Mouse (Mus musculus): ENCODE measurements around the gene Prpf3. TPM values are rescaled to one million over a fixed set of nuclear protein-coding genes. Genes with fewer than 3 reads are reported as not detected.

The Prpf3 gene
- total and polyA plus RNA-seq, 3 experiments = 126 to 277 (median 199) TPM

DNA sequence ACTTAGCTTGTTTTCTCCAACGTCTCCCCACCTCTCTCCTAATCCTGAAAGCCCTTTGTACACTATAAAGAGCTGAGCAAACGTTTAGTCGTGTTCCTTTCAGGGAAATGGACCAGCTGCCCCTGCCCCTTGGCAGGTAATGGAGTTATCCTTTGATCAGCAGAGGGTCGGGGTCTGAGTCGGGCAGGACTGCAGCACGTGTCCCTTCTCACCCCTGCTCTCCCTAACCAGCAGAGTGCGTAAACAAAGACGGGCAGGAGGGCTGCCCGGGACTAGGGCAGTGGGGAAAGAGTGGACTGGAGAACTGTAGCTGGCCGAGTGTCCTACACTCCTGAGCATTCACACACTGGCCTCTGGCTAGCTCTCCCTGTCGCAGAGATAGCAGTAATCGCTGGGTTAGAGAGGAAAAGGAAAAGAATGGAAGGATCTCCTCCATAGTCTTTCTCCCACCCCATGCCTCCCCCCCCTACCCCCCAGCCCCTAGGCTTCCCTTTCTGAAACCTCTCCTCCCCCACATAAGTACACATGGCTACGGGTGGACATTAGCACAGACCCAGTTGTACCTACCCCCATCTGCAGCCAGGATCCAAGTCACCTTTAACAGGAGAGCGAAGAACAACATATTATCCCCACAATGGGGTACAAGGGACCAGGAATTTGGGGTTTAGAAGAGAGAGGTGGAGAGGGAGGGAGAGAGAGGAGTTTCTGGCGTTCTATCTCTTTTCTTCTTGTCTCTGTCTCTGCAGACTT is 48.2 kb upstream of the Prpf3 start:
- TF ChIP-seq RAD21 (IDR thresholded peaks at IDR 0.05; ENCODE audit: low read depth, low read length) (no peak), E2F4 (IDR thresholded peaks at IDR 0.05; ENCODE audit: borderline replicate concordance, low read depth, low read length) (no peak)
- Histone ChIP-seq H3K36me3 (ENCODE audit: control insufficient read depth in 1 of 2, insufficient read depth in 2 of 2, low read length in 2 of 2) (peaks cover 0 to 4% of the 10 kb centered on the region in 2 experiments; a peak in 1 of 4 replicates), H3K79me2 (ENCODE audit: control insufficient read depth, insufficient read depth, low read length, poor library complexity) (no peaks in the 10 kb centered on the region), H3K9me3 (replicated peaks; ENCODE audit: insufficient read depth, low read length) (no peaks in the 10 kb centered on the region), H3K27me3 (ENCODE audit: control insufficient read depth in 1 of 2, insufficient read depth in 2 of 2, low read length in 2 of 2) (peaks cover 6 to 19% of the 10 kb centered on the region in 2 experiments; a peak in 3 of 4 replicates), H3K9ac (ENCODE audit: control insufficient read depth, low read depth, low read length, poor library complexity, severe bottlenecking) (no peak overlapping the region), H3K27ac (ENCODE audit: control insufficient read depth, low read depth, low read length) (no peak overlapping the region), H3K4me1 (ENCODE audit: control insufficient read depth in 1 of 2, insufficient read depth in 2 of 2, low read length in 2 of 2) (peaks cover 0 to 5% of the 10 kb centered on the region in 2 experiments; a peak in 2 of 4 replicates), H3K4me3 (ENCODE audit: control insufficient read depth in 1 of 2, insufficient read depth in 1 of 2, low read depth in 2 of 2, low read length in 2 of 2) (no peak overlapping the region)
- DNase-seq (ENCODE audit: low read depth, low spot score) = no peak

DNA sequence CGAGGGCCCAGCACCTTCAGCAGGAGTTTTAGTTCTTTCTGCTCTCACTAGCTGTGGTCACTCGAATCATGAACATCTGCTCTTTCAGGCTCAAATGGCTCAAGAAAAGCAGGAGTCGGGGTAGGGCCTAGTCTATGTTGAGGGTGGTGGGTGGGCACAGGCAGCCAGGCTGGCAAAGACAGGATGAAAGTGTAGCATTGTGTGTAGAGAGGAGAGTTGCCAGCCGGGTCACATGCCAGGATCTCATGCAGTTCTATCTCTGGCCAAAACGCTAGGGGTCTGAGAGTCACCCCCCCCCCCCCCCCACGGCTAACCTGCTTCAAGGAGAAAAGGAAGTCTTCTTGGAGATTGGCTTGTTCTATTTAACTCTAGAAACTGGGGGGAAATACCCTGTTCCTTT is 47.0 kb upstream of the Prpf3 start:
- Histone ChIP-seq H3K9ac (ENCODE audit: control insufficient read depth, low read depth, low read length, poor library complexity, severe bottlenecking) (no peak overlapping the region), H3K4me3 (ENCODE audit: control insufficient read depth in 1 of 2, insufficient read depth in 1 of 2, low read depth in 2 of 2, low read length in 2 of 2) (no peak overlapping the region), H3K79me2 (ENCODE audit: control insufficient read depth, insufficient read depth, low read length, poor library complexity) (no peaks in the 10 kb centered on the region), H3K27me3 (ENCODE audit: control insufficient read depth in 1 of 2, insufficient read depth in 2 of 2, low read length in 2 of 2) (peaks cover 6 to 19% of the 10 kb centered on the region in 2 experiments; a peak in 3 of 4 replicates), H3K27ac (ENCODE audit: control insufficient read depth, low read depth, low read length) (no peak overlapping the region), H3K4me1 (ENCODE audit: control insufficient read depth in 1 of 2, insufficient read depth in 2 of 2, low read length in 2 of 2) (peaks cover 0 to 5% of the 10 kb centered on the region in 2 experiments; a peak in 2 of 4 replicates), H3K9me3 (replicated peaks; ENCODE audit: insufficient read depth, low read length) (no peaks in the 10 kb centered on the region), H3K36me3 (ENCODE audit: control insufficient read depth in 1 of 2, insufficient read depth in 2 of 2, low read length in 2 of 2) (peaks cover 0 to 4% of the 10 kb centered on the region in 2 experiments; a peak in 1 of 4 replicates)
- no peak for DNase-seq (ENCODE audit: low read depth, low spot score)
- TF ChIP-seq GABPA (IDR thresholded peaks at IDR 0.05; ENCODE audit: low read depth, low read length) (no peak), POLR2AphosphoS2 (IDR thresholded peaks at IDR 0.05; ENCODE audit: low read length) (no peak), JUND (IDR thresholded peaks at IDR 0.05; ENCODE audit: low read depth, low read length) (no peak), MAZ (IDR thresholded peaks at IDR 0.05; ENCODE audit: low read depth, low read length) (no peak), BHLHE40 (IDR thresholded peaks at IDR 0.05; ENCODE audit: borderline replicate concordance, low read depth, low read length) (no peak), GATA1 (IDR thresholded peaks at IDR 0.05; ENCODE audit: low read depth, low read length) (no peak), RCOR1 (IDR thresholded peaks at IDR 0.05; ENCODE audit: low read depth, low read length) (no peak), ZNF384 (IDR thresholded peaks at IDR 0.05; ENCODE audit: low read depth, low read length) (no peak), SMC3 (IDR thresholded peaks at IDR 0.05; ENCODE audit: low read depth, low read length) (no peak), ZKSCAN1 (IDR thresholded peaks at IDR 0.05; ENCODE audit: low read depth, low read length) (no peak), SIN3A (IDR thresholded peaks at IDR 0.05; ENCODE audit: low read length) (no peak), EP300 (IDR thresholded peaks at IDR 0.05; ENCODE audit: low read depth in 1 of 2, low read length in 2 of 2) (no peak), RAD21 (IDR thresholded peaks at IDR 0.05; ENCODE audit: low read depth, low read length) (no peak), MAX (IDR thresholded peaks at IDR 0.05; ENCODE audit: low read length) (no peak), CTCF (IDR thresholded peaks at IDR 0.05 in 2 of 3, conservative IDR thresholded peaks at IDR 0.05 in 1 of 3; ENCODE audit: control insufficient read depth in 1 of 3, insufficient read depth in 1 of 3, low read depth in 2 of 3, low read length in 3 of 3, poor library complexity in 1 of 3, severe bottlenecking in 1 of 3) (no peak), POLR2A (IDR thresholded peaks at IDR 0.05; ENCODE audit: control insufficient read depth in 1 of 2, insufficient read depth in 1 of 2, low read depth in 1 of 2, low read length in 2 of 2, poor library complexity in 1 of 2) (no peak), ELF1 (IDR thresholded peaks at IDR 0.05; ENCODE audit: low read depth, low read length) (no peak)
